Mouse (Mus musculus) lung, postnatal 0 days (tissue): ENCODE data around the gene Trpv4. TPM values are rescaled to one million over a fixed set of nuclear protein-coding genes. Genes with fewer than 3 reads are reported as not detected.

ENCODE experiments used
- ATAC-seq: fragments of 200-750 bp; cut with Nextera tagmentation; 2 replicates; pipeline ENCODE4 v1.8.0; 2017; ENCODE audit warnings: moderate library complexity
- DNase-seq: peaks from one replicate; pipeline ENCODE4 v3.0.0-alpha.2; 2016; ENCODE audit warnings: low spot score
- H3K27ac ChIP-seq: fragments of 300-500 bp; sonication (generic); 2 replicates; pipeline ENCODE4 v1.5.1; 2014; ENCODE audit warnings: antibody characterized with exemption, mild to moderate bottlenecking, low read length, mixed read lengths
- H3K27me3 ChIP-seq: fragments of 300-500 bp; sonication (generic); replicated peaks from 2 replicates; pipeline ENCODE4 v1.6.1; 2014; ENCODE audit warnings: low read length, mixed read lengths; ENCODE audit not compliant: insufficient read depth
- H3K36me3 ChIP-seq: fragments of 300-500 bp; sonication (generic); 2 replicates; pipeline ENCODE4 v1.6.1; 2014; ENCODE audit warnings: low read length, mixed read lengths; ENCODE audit not compliant: insufficient read depth
- H3K4me1 ChIP-seq: fragments of 300-500 bp; sonication (generic); 2 replicates; pipeline ENCODE4 v1.6.1; 2014; ENCODE audit warnings: antibody characterized with exemption, low read depth, low read length, mixed read lengths; ENCODE audit not compliant: insufficient read depth
- H3K4me2 ChIP-seq: fragments of 300-500 bp; sonication (generic); replicated peaks from 2 replicates; pipeline ENCODE4 v1.6.1; 2014; ENCODE audit warnings: low read depth, mild to moderate bottlenecking, low read length, moderate library complexity, mixed read lengths
- H3K4me3 ChIP-seq: fragments of 300-500 bp; sonication (generic); 2 replicates; pipeline ENCODE4 v1.5.1; 2014; ENCODE audit warnings: low read depth, low read length
- H3K9ac ChIP-seq: fragments of 300-500 bp; sonication (generic); replicated peaks from 2 replicates; pipeline ENCODE4 v1.6.1; 2014; ENCODE audit warnings: low read depth, mild to moderate bottlenecking
- H3K9me3 ChIP-seq: fragments of 300-500 bp; sonication (generic); 2 replicates; pipeline ENCODE4 v1.6.1; 2016; ENCODE audit warnings: low read length, mixed read lengths
- CTCF ChIP-seq: IDR thresholded peaks from 2 replicates; pipeline ENCODE4 v1.5.1; 2016; ENCODE audit warnings: antibody characterized with exemption, mild to moderate bottlenecking
- EP300 ChIP-seq: IDR thresholded peaks from 2 replicates; pipeline ENCODE4 v1.6.1; 2016; ENCODE audit warnings: antibody characterized with exemption, mild to moderate bottlenecking, control low read depth
- WGBS: fragments of 180-500 bp; shearing (Covaris S2); extraction: QIAGEN DNeasy Blood & Tissue Kit; methylation state at CpG from one replicate; pipeline ENCODE4 v1.1.7; 2014; 5-methylcytosine and 5-hydroxymethylcytosine counted together
- polyA plus RNA-seq: library from polyadenylated mRNA; unstranded; fragments of >200 nt; fragmentation: Nextera tagmentation; extraction: Ambion mirVana; gene quantifications from 2 replicates; pipeline ENCODE4 v1.2.1, GENCODE M21; 2015

Gene Trpv4
- polyA plus RNA-seq, 1 experiment from 2014 or later = 3.4 TPM

DNA sequence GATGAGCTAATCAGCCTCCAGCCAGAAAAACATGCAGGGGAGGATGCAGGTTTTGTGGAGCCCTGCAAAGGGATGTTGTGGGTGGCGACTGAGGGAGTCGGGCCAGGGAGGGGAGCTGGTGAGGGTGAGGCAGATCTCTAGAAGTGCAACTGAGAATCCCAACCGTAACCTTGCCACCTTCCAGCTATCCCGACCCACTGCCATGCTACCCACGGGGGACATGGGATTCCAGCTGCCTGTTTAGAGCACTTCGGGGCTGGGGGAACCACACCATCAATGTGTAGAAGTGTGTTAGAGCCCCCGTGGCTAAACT lies 18.6 kb downstream of the Trpv4 start:
- Histone ChIP-seq H3K4me2 (peak overlapping the region; percentile 30), H3K27ac (no peak overlapping the region), H3K36me3 (no peaks in the 10 kb centered on the region), H3K27me3 (0 out of 2 replicates have a peak, but pooled peaks cover 8% of the 10 kb centered on the region), H3K4me1 (0 out of 2 replicates have a peak, but pooled peaks cover 3% of the 10 kb centered on the region), H3K4me3 (no peak overlapping the region), H3K9me3 (no peaks in the 10 kb centered on the region), H3K9ac (no peak overlapping the region)
- TF ChIP-seq EP300 (no peak; the same call in 1 of the 2 replicates), CTCF (no peak)
- WGBS = 30% methylated on average over 7 of the region's 7 CpGs
- no peak for ATAC-seq
- DNase-seq = no peak

DNA sequence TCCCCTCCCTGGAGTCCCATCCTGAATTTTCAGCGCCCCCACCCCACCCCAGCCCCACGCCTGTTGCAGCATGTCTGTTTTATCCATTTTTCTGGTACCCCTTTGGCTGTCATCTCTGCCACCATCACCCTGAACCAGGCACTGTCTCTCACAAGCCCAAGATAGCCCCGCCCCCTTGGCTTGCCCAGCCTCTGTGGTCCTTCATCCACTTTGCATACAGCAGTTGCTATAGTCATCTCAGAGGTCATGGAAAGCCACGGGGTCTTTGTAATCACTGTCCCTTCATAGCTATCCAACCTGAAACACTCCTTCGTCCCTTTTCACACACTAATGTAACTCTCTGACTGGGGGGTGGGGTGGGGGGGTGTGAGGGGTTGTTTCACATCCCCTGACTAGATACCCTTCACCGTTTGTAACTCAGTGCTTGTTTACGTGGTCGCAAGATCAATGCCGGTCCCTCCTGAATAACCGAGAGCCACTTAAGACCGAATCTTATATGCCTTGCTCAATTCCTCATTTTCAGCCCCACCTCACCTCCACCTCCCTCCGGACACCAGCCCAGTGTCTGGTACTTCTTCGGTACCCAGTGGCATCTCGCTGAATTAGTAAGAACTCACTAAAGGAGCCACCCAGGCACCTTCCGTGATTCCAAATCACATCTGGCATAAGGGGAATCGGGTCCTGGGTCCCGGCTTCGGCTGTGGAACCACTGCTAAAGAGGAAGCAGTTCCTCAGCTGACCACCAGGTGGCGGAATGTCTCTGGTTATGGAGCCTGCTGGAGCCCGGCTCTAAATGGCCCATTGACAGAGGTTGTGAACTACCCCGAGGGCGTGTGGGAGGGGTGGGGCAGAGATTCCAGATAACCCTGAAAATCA lies 19.2 kb downstream of the Trpv4 start:
- peak; percentile 90 for DNase-seq
- 0 out of 2 replicates have a peak, but pooled peaks cover 3% of the 10 kb centered on the region for H3K4me1 ChIP-seq
- no peak overlapping the region for H3K9ac ChIP-seq
- TF ChIP-seq EP300 (0 out of 2 replicates have a peak, but pooled peaks have one; percentile 54), CTCF (peak; percentile 99)
- no peak overlapping the region for H3K27ac ChIP-seq
- H3K4me3 ChIP-seq = no peak overlapping the region
- no peaks in the 10 kb centered on the region for H3K9me3 ChIP-seq
- peak; percentile 91 for ATAC-seq
- WGBS = 14% methylated on average over 22 of the region's 22 CpGs
- H3K27me3 ChIP-seq = 0 out of 2 replicates have a peak, but pooled peaks cover 8% of the 10 kb centered on the region
- peak overlapping the region; percentile 30 for H3K4me2 ChIP-seq
- H3K36me3 ChIP-seq = no peaks in the 10 kb centered on the region

DNA sequence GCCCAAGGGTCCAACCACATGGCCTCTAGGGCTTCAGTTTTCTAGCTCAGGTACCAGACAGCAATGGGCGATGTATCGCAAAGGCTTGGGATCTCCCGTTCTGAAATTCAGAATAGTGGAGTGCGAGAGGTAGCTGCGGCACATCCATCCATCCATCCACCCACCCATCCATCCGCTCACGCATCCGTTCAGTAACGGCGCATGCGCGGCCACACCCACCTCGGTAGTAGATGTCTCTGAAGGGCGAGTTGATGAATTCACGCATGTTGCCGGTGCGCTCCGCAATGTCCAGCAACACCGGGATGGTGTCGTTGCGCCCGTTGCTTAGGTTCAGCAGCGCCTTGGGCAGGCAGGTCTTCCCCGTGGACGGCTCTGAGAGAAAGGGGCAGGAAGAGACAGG lies 22.1 kb downstream of the Trpv4 start:
- Histone ChIP-seq H3K4me3 (no peak overlapping the region), H3K4me2 (no peak overlapping the region), H3K9me3 (no peaks in the 10 kb centered on the region), H3K9ac (no peak overlapping the region), H3K36me3 (no peaks in the 10 kb centered on the region), H3K27me3 (0 out of 2 replicates have a peak, but pooled peaks cover 5% of the 10 kb centered on the region), H3K27ac (no peak overlapping the region), H3K4me1 (0 out of 2 replicates have a peak, but pooled peaks cover 3% of the 10 kb centered on the region)
- no peak for TF ChIP-seq CTCF
- TF ChIP-seq EP300 = no peak
- ATAC-seq (no peak), DNase-seq (no peak)
- 76% methylated on average over 25 of the region's 25 CpGs for WGBS

DNA sequence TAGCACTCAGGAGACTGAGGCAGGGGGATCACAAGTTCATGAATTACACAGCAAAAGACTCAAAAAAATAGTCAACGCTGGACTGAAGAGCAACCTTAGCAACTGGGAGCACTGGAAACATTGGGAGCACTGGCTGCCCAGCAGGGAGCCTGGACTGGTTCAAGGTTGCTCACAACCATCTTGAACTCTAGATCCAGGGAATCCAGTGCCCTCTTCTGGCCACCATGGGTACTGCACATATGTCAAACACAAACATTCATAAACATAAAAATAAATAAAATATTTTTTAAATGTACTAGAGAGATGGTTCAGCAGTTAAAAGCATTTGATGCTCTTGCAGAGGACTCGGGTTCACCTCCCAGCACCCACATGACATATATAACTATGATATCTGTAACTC lies 26.9 kb downstream of the Trpv4 start:
- ATAC-seq (no peak), DNase-seq (no peak)
- H3K4me2 ChIP-seq = no peak overlapping the region
- TF ChIP-seq EP300 = no peak
- TF ChIP-seq CTCF = peak; percentile 63
- no peak overlapping the region for H3K4me3 ChIP-seq
- H3K9ac ChIP-seq = no peak overlapping the region
- 52% methylated on average over 2 of the region's 2 CpGs for WGBS
- H3K27ac ChIP-seq = no peak overlapping the region
- no peaks in the 10 kb centered on the region for H3K9me3 ChIP-seq
- no peaks in the 10 kb centered on the region for H3K36me3 ChIP-seq
- H3K27me3 ChIP-seq = no peaks in the 10 kb centered on the region
- no peaks in the 10 kb centered on the region for H3K4me1 ChIP-seq

DNA sequence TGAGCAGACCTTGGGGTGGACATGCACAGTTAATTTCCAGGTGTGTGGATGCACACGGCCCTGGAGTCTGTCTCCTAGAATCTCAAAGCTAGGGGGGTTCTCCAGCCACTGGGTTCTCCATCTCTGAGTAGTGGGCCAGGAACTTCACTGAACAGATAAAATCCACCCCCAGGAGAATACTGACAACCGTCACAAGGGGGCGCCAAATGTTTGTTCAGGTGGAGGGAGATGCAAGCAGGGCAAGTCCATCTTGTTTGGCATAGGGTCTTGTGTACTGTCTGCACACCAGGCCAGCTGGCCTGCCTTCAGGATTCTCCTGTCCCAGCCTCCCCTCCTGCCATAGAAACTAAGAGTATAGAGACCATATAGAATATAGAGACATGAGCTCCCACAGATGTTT lies 32.6 kb downstream of the Trpv4 start:
- H3K36me3 ChIP-seq = no peaks in the 10 kb centered on the region
- peak; percentile 39 for DNase-seq
- no peaks in the 10 kb centered on the region for H3K4me1 ChIP-seq
- no peaks in the 10 kb centered on the region for H3K9me3 ChIP-seq
- TF ChIP-seq EP300 = no peak
- TF ChIP-seq CTCF = peak; percentile 79
- no peak overlapping the region for H3K27ac ChIP-seq
- no peak overlapping the region for H3K4me3 ChIP-seq
- H3K4me2 ChIP-seq = no peak overlapping the region
- H3K27me3 ChIP-seq = no peaks in the 10 kb centered on the region
- no peak overlapping the region for H3K9ac ChIP-seq
- no peak for ATAC-seq
- 15% methylated on average over 3 of the region's 3 CpGs for WGBS

DNA sequence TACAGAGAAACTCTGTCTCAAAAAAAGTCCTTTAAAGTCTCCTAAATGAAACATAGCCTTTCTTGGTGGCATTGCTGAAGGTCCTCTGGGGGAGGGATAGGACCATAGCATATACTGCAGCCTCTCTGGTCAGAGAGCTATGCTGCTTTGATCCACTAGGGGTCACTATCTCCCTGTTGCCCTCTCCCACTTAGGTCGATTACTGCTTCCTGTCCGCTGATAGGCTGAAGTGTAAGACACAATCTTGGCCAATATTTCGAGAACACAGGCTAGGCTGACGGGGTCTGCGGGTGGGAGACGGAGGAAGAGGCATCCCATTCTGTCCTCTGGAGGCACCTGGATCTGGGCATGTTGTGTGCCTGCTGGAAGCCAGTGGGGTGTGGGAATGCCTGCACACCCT lies 37.9 kb downstream of the Trpv4 start:
- 40% methylated on average over 6 of the region's 6 CpGs for WGBS
- Histone ChIP-seq H3K36me3 (no peaks in the 10 kb centered on the region), H3K9ac (no peak overlapping the region), H3K27me3 (no peaks in the 10 kb centered on the region), H3K4me2 (no peak overlapping the region), H3K27ac (no peak overlapping the region), H3K4me1 (no peaks in the 10 kb centered on the region), H3K9me3 (no peaks in the 10 kb centered on the region), H3K4me3 (no peak overlapping the region)
- no peak for ATAC-seq
- peak; percentile 16 for DNase-seq
- TF ChIP-seq EP300 (no peak), CTCF (peak; percentile 73)
